Mouse (Mus musculus): ENCODE results near the gene Ergic3. TPM values are rescaled to one million over a fixed set of nuclear protein-coding genes. Genes with fewer than 3 reads are reported as not detected.

The Ergic3 gene
- polyA plus RNA-seq, 1 experiment from 2014 or later: 209 TPM

DNA sequence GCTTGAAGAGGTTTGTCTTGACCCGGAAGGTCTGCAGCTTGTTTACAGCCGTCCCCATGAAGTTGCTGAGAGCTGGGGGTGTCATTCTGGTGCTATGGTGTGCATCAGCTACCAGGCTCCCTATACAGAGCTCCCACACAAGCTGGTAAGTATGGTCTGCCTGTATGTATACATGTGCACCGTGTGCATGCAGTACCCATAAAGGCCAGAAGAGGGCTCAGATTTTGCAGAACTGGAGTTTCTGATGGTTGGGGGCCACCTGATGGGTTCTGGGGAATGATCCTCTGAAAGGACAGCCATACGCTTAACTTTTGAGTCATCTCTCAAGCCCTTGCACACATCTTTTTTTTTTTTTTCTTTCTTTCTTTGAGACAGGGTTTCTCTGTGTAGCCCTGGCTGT is 2.5 kb upstream of the Ergic3 start:
- 95% methylated on average over 4 of the region's 4 CpGs for WGBS
- Histone ChIP-seq H3K9ac (no peak overlapping the region), H3K27ac (no peak overlapping the region), H3K4me1 (replicated peaks) (peaks cover 4% of the 10 kb centered on the region; the same call in 1 of the 2 replicates), H3K4me2 (replicated peaks) (no peak overlapping the region), H3K9me3 (no peaks in the 10 kb centered on the region), H3K4me3 (replicated peaks) (no peak overlapping the region), H3K36me3 (peaks cover 5% of the 10 kb centered on the region), H3K27me3 (replicated peaks) (no peaks in the 10 kb centered on the region)
- ATAC-seq: no peak

DNA sequence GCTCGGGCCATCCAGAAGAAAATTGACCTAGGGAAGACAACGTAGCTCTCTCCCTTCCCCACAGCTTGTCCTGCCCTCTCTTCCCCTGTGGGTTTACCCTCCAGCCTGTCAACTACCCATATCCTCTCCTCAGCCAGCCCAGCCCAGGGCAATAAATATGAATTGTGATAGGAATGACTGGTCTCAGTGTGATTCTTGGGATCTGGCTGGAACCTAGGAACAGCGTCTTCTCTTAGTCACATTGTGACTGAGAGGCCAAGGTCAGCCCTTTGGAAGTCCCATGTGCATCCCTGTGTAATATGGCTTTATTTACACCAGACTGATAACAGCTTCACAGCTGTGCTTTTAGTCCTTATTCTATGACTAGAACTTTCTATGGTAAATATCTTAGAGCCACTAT is 10.3 kb downstream of the Ergic3 start:
- Histone ChIP-seq H3K9ac (no peak overlapping the region), H3K4me1 (replicated peaks) (no peaks in the 10 kb centered on the region), H3K4me2 (replicated peaks) (no peak overlapping the region), H3K4me3 (replicated peaks) (no peak overlapping the region), H3K9me3 (no peaks in the 10 kb centered on the region), H3K27ac (no peak overlapping the region), H3K27me3 (replicated peaks) (no peaks in the 10 kb centered on the region), H3K36me3 (peaks cover 34% of the 10 kb centered on the region)
- 76% methylated on average over 3 of the region's 3 CpGs for WGBS
- no peak for ATAC-seq

DNA sequence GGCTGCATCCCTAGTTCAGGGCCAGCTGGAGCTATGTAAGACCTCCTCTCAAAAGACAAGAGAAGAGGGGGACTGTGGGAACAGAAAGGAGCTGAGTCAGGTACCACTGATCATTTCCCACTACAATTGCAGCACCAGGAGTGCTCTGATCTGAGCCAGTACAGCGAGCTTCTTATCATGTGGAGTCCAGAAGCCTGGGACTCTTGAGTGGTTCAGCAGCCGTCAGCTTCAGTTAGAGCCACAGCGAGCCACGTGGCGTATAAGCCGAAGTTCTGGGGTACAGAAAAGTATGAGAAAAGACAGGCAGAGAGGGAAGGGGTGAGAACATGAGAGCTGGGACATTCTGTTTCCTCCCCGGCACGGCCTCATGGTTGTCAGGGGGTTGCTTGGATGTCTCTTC is 13.4 kb downstream of the Ergic3 start:
- Histone ChIP-seq H3K4me3 (replicated peaks) (no peak overlapping the region), H3K27ac (no peak overlapping the region), H3K9me3 (no peaks in the 10 kb centered on the region), H3K36me3 (peaks cover 15% of the 10 kb centered on the region), H3K4me2 (replicated peaks) (no peak overlapping the region), H3K4me1 (replicated peaks) (no peaks in the 10 kb centered on the region), H3K27me3 (replicated peaks) (no peaks in the 10 kb centered on the region), H3K9ac (no peak overlapping the region)
- whole genome bisulfite sequencing: 86% methylated on average over 8 of the region's 8 CpGs
- ATAC-seq: no peak

DNA sequence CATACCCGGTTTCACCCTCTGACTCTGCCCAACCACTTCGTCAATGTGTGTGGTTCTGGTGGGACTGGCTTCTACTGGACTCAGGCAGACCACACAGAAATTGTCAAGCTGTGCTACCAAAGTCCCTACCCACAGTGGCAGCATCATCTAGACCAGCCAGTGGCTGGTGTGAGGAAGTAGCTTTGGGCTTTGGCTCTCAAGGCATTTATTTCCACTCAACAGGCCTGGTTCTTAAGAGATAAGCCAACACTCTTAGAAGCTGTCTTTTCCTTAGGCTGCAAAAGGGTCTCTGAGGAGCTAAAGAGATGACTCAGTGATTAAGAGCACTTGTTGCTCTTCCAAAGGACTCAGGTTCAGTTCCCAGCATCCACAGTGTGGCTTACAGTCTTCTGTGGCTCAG is 13.9 kb downstream of the Ergic3 start:
- Histone ChIP-seq H3K27me3 (replicated peaks) (no peaks in the 10 kb centered on the region), H3K27ac (no peak overlapping the region), H3K9me3 (no peaks in the 10 kb centered on the region), H3K4me2 (replicated peaks) (no peak overlapping the region), H3K4me3 (replicated peaks) (no peak overlapping the region), H3K36me3 (peaks cover 13% of the 10 kb centered on the region), H3K4me1 (replicated peaks) (no peaks in the 10 kb centered on the region), H3K9ac (no peak overlapping the region)
- no peak for ATAC-seq
- WGBS: 85% methylated on average over 2 of the region's 2 CpGs

DNA sequence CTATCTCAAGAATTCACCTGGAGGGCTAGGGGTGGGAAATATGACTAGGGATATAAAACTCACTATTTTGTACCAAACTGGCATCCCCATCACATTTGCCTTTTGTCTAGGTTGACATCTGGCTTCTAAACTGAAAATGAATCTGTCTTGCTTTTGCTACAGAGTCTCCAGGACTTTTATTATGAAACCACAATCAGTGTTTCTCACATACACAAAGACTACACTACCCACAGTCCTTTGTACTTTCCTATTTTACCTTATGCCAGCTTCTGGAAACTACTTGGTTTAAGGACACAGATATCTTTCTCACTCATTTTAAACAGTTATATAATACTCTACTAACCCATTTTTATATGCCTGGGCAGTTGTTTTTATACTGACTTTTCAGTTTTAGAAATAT is 17.6 kb downstream of the Ergic3 start:
- Histone ChIP-seq H3K27ac (no peak overlapping the region), H3K4me3 (replicated peaks) (no peak overlapping the region), H3K4me1 (replicated peaks) (no peaks in the 10 kb centered on the region), H3K9me3 (no peaks in the 10 kb centered on the region), H3K36me3 (no peaks in the 10 kb centered on the region), H3K27me3 (replicated peaks) (no peaks in the 10 kb centered on the region), H3K4me2 (replicated peaks) (no peak overlapping the region), H3K9ac (no peak overlapping the region)
- no peak for ATAC-seq

DNA sequence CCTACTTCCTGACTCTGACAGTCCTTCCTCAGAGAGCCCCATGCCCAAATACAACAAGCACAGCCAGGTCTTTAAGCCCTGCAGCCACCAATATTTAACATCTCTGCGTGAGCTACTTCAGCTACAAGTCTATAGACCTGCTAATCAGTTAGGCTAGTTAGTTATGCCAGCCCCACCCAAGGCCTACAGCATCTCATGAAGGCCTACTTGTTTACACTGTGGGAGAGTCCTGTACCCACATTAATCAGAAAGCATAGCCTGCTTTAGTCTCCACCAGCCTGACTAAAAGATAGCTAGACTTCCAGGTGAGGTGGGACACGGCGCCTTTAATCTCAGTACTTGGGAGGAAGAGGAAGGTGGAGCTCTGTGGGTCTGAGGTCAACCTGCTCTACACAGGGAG is 31.5 kb downstream of the Ergic3 start:
- Histone ChIP-seq H3K4me3 (replicated peaks) (no peak overlapping the region), H3K9me3 (no peaks in the 10 kb centered on the region), H3K27ac (no peak overlapping the region), H3K27me3 (replicated peaks) (no peaks in the 10 kb centered on the region), H3K4me2 (replicated peaks) (no peak overlapping the region), H3K4me1 (replicated peaks) (no peaks in the 10 kb centered on the region), H3K36me3 (no peaks in the 10 kb centered on the region), H3K9ac (no peak overlapping the region)
- no peak for ATAC-seq
- 74% methylated on average over 3 of the region's 3 CpGs for WGBS

DNA sequence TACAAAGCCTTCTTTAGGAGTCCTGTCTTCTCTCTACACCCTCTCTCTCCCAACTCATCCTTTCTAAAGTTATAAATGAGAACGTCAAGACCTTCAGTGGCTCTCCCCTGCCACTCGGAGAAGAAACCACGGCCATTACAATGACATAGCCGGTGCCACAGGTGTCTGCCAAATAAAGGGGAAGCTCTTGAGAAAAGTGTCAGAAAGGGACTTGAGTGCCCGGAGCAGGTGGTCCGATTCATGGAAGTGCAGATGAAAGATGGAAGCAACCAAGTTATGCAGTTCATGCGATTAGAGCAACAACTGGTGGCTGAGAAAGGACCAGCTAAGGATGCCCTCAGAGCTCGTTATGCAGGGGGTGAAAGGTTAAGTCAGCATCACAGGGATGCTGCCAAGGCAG is 35.1 kb downstream of the Ergic3 start:
- Histone ChIP-seq H3K9ac (no peak overlapping the region), H3K4me3 (replicated peaks) (no peak overlapping the region), H3K27me3 (replicated peaks) (0 out of 2 replicates have a peak, but pooled peaks cover 4% of the 10 kb centered on the region), H3K9me3 (no peaks in the 10 kb centered on the region), H3K27ac (no peak overlapping the region), H3K36me3 (no peaks in the 10 kb centered on the region), H3K4me2 (replicated peaks) (no peak overlapping the region), H3K4me1 (replicated peaks) (no peaks in the 10 kb centered on the region)
- no peak for ATAC-seq
- WGBS: 85% methylated on average over 8 of the region's 8 CpGs

DNA sequence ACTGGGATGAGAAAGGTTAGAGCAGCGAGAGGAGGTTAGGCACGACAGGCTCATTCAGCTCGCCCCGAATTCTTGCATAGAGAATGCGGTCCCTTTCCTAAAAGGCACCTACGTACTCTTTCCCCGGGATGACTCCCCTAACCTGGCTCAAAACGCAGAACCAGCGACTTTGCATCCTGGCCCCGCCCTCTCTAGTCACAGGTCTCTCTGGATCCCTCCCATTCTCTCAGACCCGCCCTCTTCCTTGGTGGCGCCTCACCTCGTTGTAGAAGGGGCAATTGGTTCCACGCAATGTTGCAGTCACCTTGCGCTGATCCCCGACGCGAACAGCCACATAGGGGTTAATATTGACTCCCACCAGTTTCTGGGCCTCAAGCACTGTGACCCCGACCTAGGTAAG is 40.1 kb downstream of the Ergic3 start:
- H3K36me3 ChIP-seq: no peaks in the 10 kb centered on the region
- ATAC-seq: peak; percentile 61
- 7% methylated on average over 19 of the region's 19 CpGs for WGBS
- no peak overlapping the region for H3K27ac ChIP-seq
- H3K4me3 ChIP-seq (replicated peaks): peak overlapping the region; percentile 10; the same call in 1 of the 2 replicates
- peak overlapping the region; percentile 50 for H3K4me2 ChIP-seq (replicated peaks)
- H3K9me3 ChIP-seq: no peaks in the 10 kb centered on the region
- H3K9ac ChIP-seq: no peak overlapping the region
- H3K27me3 ChIP-seq (replicated peaks): 0 out of 2 replicates have a peak, but pooled peaks cover 4% of the 10 kb centered on the region
- H3K4me1 ChIP-seq (replicated peaks): no peaks in the 10 kb centered on the region

DNA sequence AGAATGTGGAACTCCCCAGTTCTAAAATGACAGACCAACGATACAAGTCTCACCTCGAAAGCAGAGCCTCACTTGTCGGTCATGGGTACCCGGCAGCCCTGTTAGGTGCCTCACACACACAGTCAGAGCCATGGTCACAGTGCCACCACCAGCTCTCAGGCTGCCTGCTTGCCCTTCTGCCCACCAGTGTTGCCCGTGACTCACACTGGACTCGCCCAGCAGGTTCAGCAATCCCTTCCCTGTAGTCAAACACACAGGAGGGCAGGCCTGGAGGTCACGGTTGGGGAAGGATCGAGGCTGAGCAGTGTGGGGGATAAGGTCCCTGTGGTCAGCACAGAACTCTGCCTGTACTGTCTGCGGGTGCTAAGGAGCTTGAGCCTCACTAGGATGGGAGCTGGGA is 45.0 kb downstream of the Ergic3 start, which contains the start of gene Fer1l4:
Gene Fer1l4 (minus strand): TSS at position 132 of the 400 bp plus-strand sequence.
- WGBS: 68% methylated on average over 9 of the region's 9 CpGs
- ATAC-seq: no peak
- Histone ChIP-seq H3K4me3 (replicated peaks) (no peak within 1 kb of the TSS), H3K4me1 (replicated peaks) (no peaks in the 10 kb centered on the region), H3K9me3 (no peaks in the 10 kb centered on the region), H3K4me2 (replicated peaks) (no peak within 1 kb of the TSS), H3K27ac (no peak within 1 kb of the TSS), H3K27me3 (replicated peaks) (no peaks in the 10 kb centered on the region), H3K36me3 (no peaks in the 10 kb centered on the region), H3K9ac (no peak within 1 kb of the TSS)

DNA sequence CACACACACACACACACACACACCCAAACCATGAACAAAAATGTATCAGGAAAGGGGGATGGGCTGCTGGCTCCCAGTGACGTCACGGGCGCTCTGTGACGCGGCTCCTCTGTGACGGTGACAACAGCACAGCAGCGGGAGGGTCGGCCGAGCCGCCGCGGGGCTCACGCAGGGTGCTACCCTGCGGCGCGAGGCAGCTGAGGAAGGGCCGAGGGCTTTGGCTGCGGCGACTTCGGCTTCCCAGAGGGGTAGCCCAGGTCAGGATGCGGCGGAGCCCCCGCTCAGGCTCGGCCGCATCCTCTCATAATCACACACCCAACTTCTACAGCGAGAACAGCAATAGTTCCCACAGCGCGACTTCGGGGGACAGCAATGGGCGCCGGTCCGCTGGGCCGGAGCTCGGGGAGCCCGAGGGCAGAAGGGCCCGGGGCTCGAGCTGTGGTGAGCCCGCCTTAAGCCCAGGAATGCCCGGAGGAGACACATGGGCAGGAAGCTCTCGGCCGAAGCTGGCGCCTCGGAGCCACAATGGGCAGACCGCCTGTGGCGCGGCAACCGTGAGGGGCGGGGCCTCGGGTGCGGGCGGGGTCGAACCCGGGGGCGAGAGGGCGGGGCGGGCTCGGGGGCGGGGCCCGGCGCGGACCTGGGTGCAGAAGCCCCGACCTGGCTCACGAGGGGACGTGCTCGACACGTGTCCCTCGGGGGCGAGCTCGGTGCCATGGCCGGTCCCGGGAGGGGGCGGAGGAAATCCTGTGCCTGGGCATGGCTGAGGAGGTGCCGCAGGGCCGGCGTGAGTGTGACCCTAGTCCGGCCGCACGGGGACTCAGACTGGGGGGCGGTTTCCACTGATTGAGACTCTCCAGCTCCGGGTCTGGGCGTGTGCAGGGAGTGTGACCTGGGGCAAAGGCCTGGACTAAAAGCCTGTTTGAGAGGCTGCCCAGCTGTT is 57.5 kb downstream of the Ergic3 start, which contains the start of gene Spag4:
Gene Spag4 (plus strand): TSS at position 77 of the 943 bp plus-strand sequence.
- peak within 1 kb of the TSS; percentile 96 for H3K4me2 ChIP-seq (replicated peaks)
- H3K4me1 ChIP-seq (replicated peaks): peaks cover 10% of the 10 kb centered on the region
- H3K4me3 ChIP-seq (replicated peaks): peak within 1 kb of the TSS; percentile 72
- H3K27me3 ChIP-seq (replicated peaks): no peaks in the 10 kb centered on the region
- H3K36me3 ChIP-seq: peaks cover 9% of the 10 kb centered on the region
- no peaks in the 10 kb centered on the region for H3K9me3 ChIP-seq
- peak within 1 kb of the TSS; percentile 74 for H3K9ac ChIP-seq
- H3K27ac ChIP-seq: peak within 1 kb of the TSS; percentile 78
- ATAC-seq: peak; percentile 92
- WGBS: under 1% methylated on average over 73 of the region's 81 CpGs

DNA sequence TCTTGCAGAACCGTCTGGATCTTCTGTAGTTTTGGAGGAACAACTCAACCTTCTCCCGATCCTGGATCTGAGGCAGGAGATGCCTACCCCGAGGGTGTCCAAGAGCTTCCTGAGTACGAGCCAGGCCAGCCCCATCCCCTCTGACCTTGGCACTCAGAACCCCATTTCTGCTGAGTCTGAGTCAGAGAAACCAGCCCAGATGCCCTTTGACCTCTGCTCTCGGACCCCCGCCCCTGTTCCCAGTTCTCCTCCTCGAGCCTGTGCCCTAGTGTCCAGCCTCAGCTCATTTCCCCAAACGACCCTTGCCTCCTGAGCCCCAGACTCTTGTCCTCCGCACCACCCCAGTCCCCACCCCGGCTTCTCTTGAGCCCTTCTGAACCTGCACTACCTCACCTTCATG is 58.3 kb downstream of the Ergic3 start:
- peak overlapping the region; percentile 74 for H3K9ac ChIP-seq
- H3K4me1 ChIP-seq (replicated peaks): peaks cover 10% of the 10 kb centered on the region
- no peak overlapping the region for H3K27ac ChIP-seq
- H3K27me3 ChIP-seq (replicated peaks): no peaks in the 10 kb centered on the region
- 30% methylated on average over 10 of the region's 10 CpGs for WGBS
- ATAC-seq: no peak; the same call in 1 of the 2 replicates
- H3K4me2 ChIP-seq (replicated peaks): peak overlapping the region; percentile 96
- no peaks in the 10 kb centered on the region for H3K9me3 ChIP-seq
- peaks cover 14% of the 10 kb centered on the region for H3K36me3 ChIP-seq
- peak overlapping the region; percentile 72 for H3K4me3 ChIP-seq (replicated peaks)

All from intestine, embryonic 15.5 days (tissue).